Mouse (Mus musculus) CH12.LX (cell line): Measurements from ENCODE around the gene Mettl17. TPM values are rescaled to one million over a fixed set of nuclear protein-coding genes. Genes with fewer than 3 reads are reported as not detected.

Experiments
- DNase-seq: peaks from one replicate; pipeline ENCODE4 v3.0.0-alpha.2; 2013; ENCODE audit errors: extremely low read depth
- H3K27ac ChIP-seq: 2 replicates; pipeline ENCODE4 v1.5.1; 2012; ENCODE audit warnings: low read depth, mild to moderate bottlenecking, control low read depth, moderate library complexity; ENCODE audit not compliant: insufficient read depth
- H3K27me3 ChIP-seq: replicated peaks from 2 replicates; pipeline ENCODE3; 2012; ENCODE audit warnings: inconsistent platforms
- H3K36me3 ChIP-seq, 2 experiments: replicated peaks in 1 of 2; 2 replicates each; pipeline versions ENCODE3 to v1.6.1; 2012; ENCODE audit warnings: inconsistent platforms in 1 of 2, low read length in 1 of 2, mild to moderate bottlenecking in 1 of 2, mixed read lengths in 1 of 2, moderate library complexity in 1 of 2; ENCODE audit not compliant: control insufficient read depth in 1 of 2, insufficient read depth in 1 of 2
- H3K4me1 ChIP-seq, 2 experiments: 2 replicates each; pipeline ENCODE4 v1.6.1; 2012; ENCODE audit warnings: inconsistent platforms in 1 of 2, moderate library complexity in 1 of 2; ENCODE audit not compliant: insufficient read depth in 2 of 2, control insufficient read depth in 1 of 2
- H3K4me2 ChIP-seq: 2 replicates; pipeline ENCODE4 v1.6.1; 2012; ENCODE audit warnings: low read depth, mild to moderate bottlenecking, control low read depth; ENCODE audit not compliant: poor library complexity, insufficient read depth, severe bottlenecking
- H3K4me3 ChIP-seq, 3 experiments: fragments of 150-350 bp in 1 of 3; sonication (generic) in 1 of 3; replicated peaks in 1 of 3; 2 replicates each; pipeline versions ENCODE3 to v1.5.1; 2011 to 2012; ENCODE audit warnings: low read depth in 2 of 3, low read length in 2 of 3, mild to moderate bottlenecking in 2 of 3, moderate library complexity in 2 of 3, control low read depth in 1 of 3, improper control_type of control experiment in 1 of 3, inconsistent platforms in 1 of 3, mixed read lengths in 1 of 3; ENCODE audit not compliant: poor library complexity in 1 of 3
- H3K79me2 ChIP-seq: replicated peaks from 2 replicates; pipeline ENCODE4 v1.6.1; 2012; ENCODE audit warnings: mild to moderate bottlenecking, moderate library complexity; ENCODE audit not compliant: control insufficient read depth, poor library complexity, insufficient read depth, severe bottlenecking; ENCODE audit errors: extremely low read depth
- H3K9ac ChIP-seq: 2 replicates; pipeline ENCODE4 v1.6.1; 2012; ENCODE audit warnings: low read depth, mild to moderate bottlenecking, control low read depth, moderate library complexity; ENCODE audit not compliant: insufficient read depth
- H3K9me3 ChIP-seq: replicated peaks from 2 replicates; pipeline ENCODE3; 2012; ENCODE audit warnings: low read length, inconsistent platforms, mixed read lengths
- CTCF ChIP-seq, 2 experiments: IDR thresholded peaks in 1 of 2; conservative IDR thresholded peaks in 1 of 2; 2 replicates each; pipeline ENCODE4 v1.5.1; 2011 to 2012; ENCODE audit warnings: low read depth in 2 of 2, low read length in 2 of 2, improper control_type of control experiment in 1 of 2, inconsistent platforms in 1 of 2, mild to moderate bottlenecking in 1 of 2, moderate library complexity in 1 of 2
- E2F4 ChIP-seq: IDR thresholded peaks from 2 replicates; pipeline ENCODE4 v1.6.1; 2011; ENCODE audit warnings: low read depth, low read length, improper control_type of control experiment; ENCODE audit not compliant: insufficient replicate concordance
- ELF1 ChIP-seq: IDR thresholded peaks from 2 replicates; pipeline ENCODE4 v1.6.1; 2014; ENCODE audit warnings: low read depth, mild to moderate bottlenecking, inconsistent platforms, low read length, improper control_type of control experiment
- EP300 ChIP-seq: IDR thresholded peaks from 2 replicates; pipeline ENCODE4 v1.6.1; 2011; ENCODE audit warnings: low read length, improper control_type of control experiment
- HCFC1 ChIP-seq: IDR thresholded peaks from 2 replicates; pipeline ENCODE4 v1.6.1; 2012; ENCODE audit warnings: low read depth, mild to moderate bottlenecking, inconsistent platforms, low read length, improper control_type of control experiment
- JUN ChIP-seq: IDR thresholded peaks from 2 replicates; pipeline ENCODE4 v1.6.1; 2011; ENCODE audit warnings: low read depth, mild to moderate bottlenecking, low read length, improper control_type of control experiment, moderate library complexity; ENCODE audit not compliant: insufficient read depth
- MAFK ChIP-seq: IDR thresholded peaks from 2 replicates; pipeline ENCODE4 v1.6.1; 2011; ENCODE audit warnings: low read length, improper control_type of control experiment; ENCODE audit not compliant: insufficient replicate concordance
- MAX ChIP-seq: IDR thresholded peaks from 2 replicates; pipeline ENCODE4 v1.6.1; 2011; ENCODE audit warnings: low read length, improper control_type of control experiment
- MEF2A ChIP-seq: IDR thresholded peaks from 2 replicates; pipeline ENCODE4 v1.6.1; 2014; ENCODE audit warnings: low read depth, mild to moderate bottlenecking, inconsistent platforms, low read length, improper control_type of control experiment, borderline replicate concordance
- PAX5 ChIP-seq: IDR thresholded peaks from 2 replicates; pipeline ENCODE4 v1.6.1; 2012; ENCODE audit warnings: low read length, inconsistent platforms, mixed read lengths
- POLR2A ChIP-seq: IDR thresholded peaks from 2 replicates; pipeline ENCODE4 v1.6.1; 2011; ENCODE audit warnings: low read depth, mild to moderate bottlenecking, improper control_type of control experiment, low read length
- POLR2AphosphoS2 ChIP-seq: IDR thresholded peaks from 2 replicates; pipeline ENCODE4 v1.6.1; 2011; ENCODE audit warnings: low read depth, low read length, improper control_type of control experiment
- RAD21 ChIP-seq: IDR thresholded peaks from 2 replicates; pipeline ENCODE4 v1.6.1; 2011; ENCODE audit warnings: low read depth, mild to moderate bottlenecking, low read length, improper control_type of control experiment, moderate library complexity
- USF1 ChIP-seq: IDR thresholded peaks from 2 replicates; pipeline ENCODE4 v1.6.1; 2014; ENCODE audit warnings: low read depth, mild to moderate bottlenecking, inconsistent platforms, low read length, improper control_type of control experiment
- USF2 ChIP-seq: conservative IDR thresholded peaks from 2 replicates; pipeline ENCODE4 v1.6.1; 2011; ENCODE audit warnings: low read depth, low read length, improper control_type of control experiment
- ZMIZ1 ChIP-seq: IDR thresholded peaks from 2 replicates; pipeline ENCODE4 v1.6.1; 2012; ENCODE audit warnings: low read depth, mild to moderate bottlenecking, inconsistent platforms, low read length, improper control_type of control experiment
- ZNF384 ChIP-seq: IDR thresholded peaks from 2 replicates; pipeline ENCODE4 v1.6.1; 2012; ENCODE audit warnings: low read depth, low read length, improper control_type of control experiment, inconsistent platforms
- dilution Hi-C: fragments of 300-500 bp; cut with MboI; formaldehyde crosslinking; loops from 2 replicates; pipeline ENCODE4 v1.14.3; 2020; ENCODE audit warnings: low sequenced_read_pairs; ENCODE audit not compliant: extremely low pct_unique_long_range_greater_than_20kb, extremely low pct_ligation_motif_present
- in situ Hi-C: fragments of 300-500 bp; cut with MboI; formaldehyde crosslinking; loops from 3 replicates; pipeline ENCODE4 v1.14.3; 2019; ENCODE audit warnings: low sequenced_read_pairs, low pct_ligation_motif_present, low pct_unique_long_range_greater_than_20kb, mixed read lengths
- polyA plus RNA-seq: library from polyadenylated mRNA; unstranded; fragments of >175 nt; gene quantifications from 2 replicates; pipeline ENCODE4 v1.2.1, GENCODE M21; 2012; ENCODE audit warnings: low read depth; ENCODE audit not compliant: insufficient read length
- total RNA-seq, 2 experiments: library from RNA; depleted of rRNA; stranded (reverse); fragments of 300-350 nt in 1 of 2; fragments of >200 nt in 1 of 2; gene quantifications; 2 replicates each; pipeline ENCODE4 v1.2.3; 2012 to 2014

The Mettl17 gene
- total and polyA plus RNA-seq, 3 experiments: 19.5 to 32.0 (median 26.2) TPM

- TF ChIP-seq POLR2A: no peak
- Histone ChIP-seq H3K27me3 (no peaks in the 10 kb centered on the region), H3K27ac (no peak overlapping the region), H3K4me1 (peaks cover 0 to 8% of the 10 kb centered on the region in 2 experiments; a peak in 2 of 4 replicates), H3K9me3 (peaks cover 10% of the 10 kb centered on the region), H3K9ac (no peak overlapping the region), H3K4me3 (no peak overlapping the region), H3K79me2 (no peaks in the 10 kb centered on the region), H3K4me2 (no peak overlapping the region), H3K36me3 (no peaks in the 10 kb centered on the region)
- in situ Hi-C loops: no loop called here
- dilution Hi-C loops: no loop called here
- DNase-seq: no peak
Measured at GRCm38 (mm10) chr14:51932092-51933020, 47.7 kb downstream of the Mettl17 start.

- no peak overlapping the region for H3K4me2 ChIP-seq
- H3K27me3 ChIP-seq: no peaks in the 10 kb centered on the region
- in situ Hi-C loops: no loop called here
- no peak overlapping the region for H3K9ac ChIP-seq
- H3K4me3 ChIP-seq: no peak overlapping the region
- dilution Hi-C loops: no loop called here
- peaks cover 2 to 15% of the 10 kb centered on the region in 2 experiments; a peak in 2 of 4 replicates for H3K4me1 ChIP-seq
- TF ChIP-seq POLR2AphosphoS2 (no peak), ELF1 (no peak), MAFK (no peak), JUN (no peak), MAX (no peak), ZMIZ1 (no peak), EP300 (no peak), CTCF (conservative IDR thresholded peaks at IDR 0.05 in 1 of 2, IDR thresholded peaks at IDR 0.05 in 1 of 2; ENCODE audit: low read depth in 2 of 2, low read length in 2 of 2) (no peak), HCFC1 (no peak), USF1 (no peak), MEF2A (no peak), POLR2A (no peak), RAD21 (no peak), PAX5 (no peak), ZNF384 (no peak), E2F4 (no peak), USF2 (no peak)
- no peaks in the 10 kb centered on the region for H3K79me2 ChIP-seq
- H3K36me3 ChIP-seq: no peaks in the 10 kb centered on the region
- no peak for DNase-seq
- peaks cover 19% of the 10 kb centered on the region for H3K9me3 ChIP-seq
- no peak overlapping the region for H3K27ac ChIP-seq
Measured at GRCm38 (mm10) chr14:51939005-51939404, 54.4 kb downstream of the Mettl17 start.
